Mouse (Mus musculus) liver (tissue): ENCODE results near the gene Nampt.
"Not testable (repeated sequence)": the region's sequence is repeated elsewhere in the genome, so short reads cannot be mapped to it uniquely, and the experiment has no call there.

Experiments used
- DNase-seq: peaks from one replicate; pipeline ENCODE4 v3.0.0-alpha.2; 2020; ENCODE audit warnings: mixed read lengths

Gene Nampt

DNA sequence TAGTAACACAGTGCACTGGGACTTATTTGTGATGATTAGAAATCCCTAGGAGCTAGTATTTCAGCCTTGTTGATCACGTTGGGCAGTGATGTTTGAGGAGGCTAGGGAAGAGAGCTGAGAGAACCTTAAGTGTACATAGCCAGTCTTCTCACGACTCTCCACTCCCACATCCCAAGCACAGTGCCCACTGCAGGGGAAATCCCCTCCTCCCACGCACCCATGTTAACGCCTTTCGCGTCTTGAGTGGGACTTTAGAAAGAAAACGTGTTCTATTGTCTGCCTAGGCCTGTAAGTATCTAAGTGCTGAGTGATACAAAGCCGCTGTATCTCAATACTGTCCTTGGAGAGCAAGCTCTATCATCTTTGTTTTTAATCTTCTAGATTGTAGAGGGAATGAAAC is 27.0 kb downstream of the Nampt start:
- no peak for DNase-seq

GRCm38 (mm10) chr12:32853757-32854156 is 34.4 kb downstream of the Nampt start:
- no peak for DNase-seq

GRCm38 (mm10) chr12:32854866-32855265 is 35.5 kb downstream of the Nampt start:
- DNase-seq = no peak

DNA sequence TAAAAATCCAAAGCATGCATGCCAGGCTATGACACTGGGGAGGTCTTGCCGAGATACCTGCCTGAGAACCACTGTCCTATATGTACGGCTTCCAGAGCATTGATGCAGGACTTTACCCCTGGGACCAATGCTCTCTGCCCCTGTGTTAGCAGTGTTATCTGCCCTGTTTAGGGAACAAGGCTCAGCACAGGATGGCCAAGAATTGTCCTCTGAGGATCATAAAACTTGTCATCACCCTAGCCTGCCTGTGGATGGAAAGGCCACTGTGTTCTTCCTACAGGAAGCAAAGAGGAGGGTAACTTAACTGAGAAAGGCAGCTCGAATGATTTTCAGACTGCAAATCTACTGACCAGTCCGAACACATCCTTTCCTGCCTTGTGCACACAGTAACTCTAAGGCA is 36.1 kb downstream of the Nampt start:
- DNase-seq = no peak

DNA sequence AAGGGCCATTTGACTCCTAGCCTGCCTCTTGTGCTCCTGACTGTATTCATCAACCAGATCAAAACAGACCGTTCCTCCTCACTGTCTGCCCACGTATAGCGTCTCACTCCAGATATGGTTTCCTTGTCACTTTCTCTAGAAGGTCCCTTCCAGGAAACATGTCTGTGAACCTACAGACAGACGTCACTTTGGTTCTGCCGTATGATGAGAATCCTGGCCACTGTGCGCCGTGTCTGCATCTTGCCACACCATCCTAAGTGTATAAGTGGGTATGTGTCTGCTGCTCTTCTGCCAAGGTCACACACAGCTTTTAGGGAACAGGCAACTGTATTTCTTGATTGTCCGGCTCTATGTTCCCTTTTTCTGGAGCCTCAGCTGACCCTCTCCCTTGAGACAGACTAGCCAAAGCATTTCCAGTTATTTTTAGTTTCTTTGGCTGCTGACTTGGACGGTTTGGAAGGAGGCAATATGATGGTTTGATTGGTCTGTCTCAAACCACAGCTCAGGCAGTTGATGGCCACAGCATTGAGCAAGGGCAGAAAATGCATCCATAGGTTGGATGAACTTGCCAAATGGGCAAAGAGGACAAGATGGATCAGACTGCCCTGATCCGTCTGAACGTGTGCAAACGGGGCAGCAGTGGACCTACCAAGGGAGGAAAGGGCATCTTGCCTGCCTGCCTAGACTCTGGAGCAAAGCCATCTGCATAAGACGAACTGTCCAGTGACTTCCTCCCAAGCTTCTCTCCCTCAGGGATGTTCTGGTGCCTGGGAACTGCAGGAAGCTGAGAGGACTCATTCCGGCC is 37.6 kb downstream of the Nampt start:
- no peak for DNase-seq

GRCm38 (mm10) chr12:32858444-32858843 is 39.1 kb downstream of the Nampt start:
- no peak for DNase-seq

DNA sequence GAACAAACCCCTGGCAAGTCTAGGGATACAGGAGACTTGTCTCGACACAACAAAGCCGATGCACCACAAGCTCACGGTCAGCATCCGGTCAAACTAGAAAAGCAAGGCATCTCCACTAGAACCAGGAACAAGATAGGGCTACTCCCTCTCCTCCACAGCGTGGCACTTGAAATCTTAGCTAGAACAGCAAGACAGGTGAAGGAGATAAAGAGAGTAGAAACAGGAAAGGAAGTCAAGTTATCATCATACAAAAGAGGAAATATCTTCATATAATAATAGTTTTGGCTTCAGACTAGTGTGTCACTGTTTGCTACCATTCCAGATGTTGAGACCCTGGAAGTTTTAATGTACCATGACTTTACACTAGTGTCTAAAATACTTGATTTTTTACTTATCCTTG is 41.5 kb downstream of the Nampt start:
- DNase-seq = no peak

- no peak for DNase-seq
Measured at GRCm38 (mm10) chr12:32870815-32871214, 51.5 kb downstream of the Nampt start.

DNA sequence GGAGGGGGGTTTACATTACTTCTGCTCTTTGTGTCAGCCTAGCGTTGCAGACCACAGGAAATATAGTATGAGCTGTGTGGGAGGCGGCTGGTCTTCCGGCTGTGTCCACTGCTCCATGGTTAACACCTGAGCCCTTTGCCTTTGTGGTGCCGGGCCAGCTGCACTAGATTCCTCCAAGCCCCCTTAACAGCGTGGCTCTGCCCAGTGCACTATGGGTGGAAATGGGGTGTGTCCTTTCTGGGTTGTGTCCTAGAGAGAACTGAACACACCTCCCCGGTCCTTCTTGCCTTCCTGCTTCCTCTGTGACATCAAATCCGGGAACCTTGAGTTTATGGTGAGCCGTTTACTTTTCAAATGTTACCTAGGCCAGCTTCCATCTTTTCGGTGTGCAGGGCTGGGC is 58.2 kb downstream of the Nampt start:
- no peak for DNase-seq

DNA sequence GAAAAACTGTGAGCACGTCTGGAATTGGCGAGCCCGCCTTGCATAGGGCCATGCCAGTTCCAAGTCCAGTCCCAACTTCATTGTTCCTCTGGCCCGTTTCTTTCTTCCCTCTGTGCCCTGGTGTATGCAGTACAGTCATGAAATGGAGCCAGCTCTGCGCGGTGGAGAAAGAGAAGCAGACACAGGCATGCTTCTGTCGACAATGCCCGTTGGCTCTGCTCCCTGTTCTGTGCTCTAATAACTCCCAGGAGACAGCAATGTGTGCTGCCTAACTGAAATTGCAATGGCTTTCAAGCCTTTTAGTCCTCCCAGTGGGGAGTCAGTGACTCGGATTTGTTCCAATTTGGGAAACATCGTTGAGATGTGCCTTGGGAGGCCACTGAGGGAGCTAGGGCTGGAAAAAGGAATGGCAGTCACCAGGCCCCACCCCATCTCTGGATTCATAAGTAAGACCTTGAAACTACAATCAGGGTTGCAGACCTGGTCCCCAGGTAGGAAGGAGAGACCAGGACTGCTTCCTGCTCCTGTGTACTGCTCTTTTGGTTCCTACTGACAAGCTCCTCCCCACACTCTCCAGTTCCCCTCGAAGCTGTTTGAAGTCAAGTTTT is 58.7 kb downstream of the Nampt start:
- no peak for DNase-seq

GRCm38 (mm10) chr12:32879371-32879770 is 60.0 kb downstream of the Nampt start:
- DNase-seq = no peak

DNA sequence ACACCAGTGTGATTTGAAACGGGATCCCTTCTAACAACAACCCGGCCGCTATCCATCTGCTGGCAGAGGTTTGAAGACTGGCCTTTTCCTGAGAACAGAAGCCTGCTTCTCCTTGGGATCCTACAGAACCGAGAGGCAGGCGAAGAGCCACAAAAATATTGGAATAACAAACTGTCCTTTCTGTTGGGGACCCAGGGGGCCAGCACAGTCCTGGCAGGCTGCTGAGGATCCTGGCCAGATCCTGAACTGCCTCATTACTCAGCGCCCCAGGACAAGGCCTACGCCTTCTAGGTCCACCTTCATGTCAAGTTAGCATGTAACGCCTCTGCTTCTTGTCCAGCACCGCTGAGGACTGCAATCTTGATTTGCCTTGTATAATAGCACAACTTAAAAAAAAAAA is 65.0 kb downstream of the Nampt start:
- DNase-seq = no peak

DNA sequence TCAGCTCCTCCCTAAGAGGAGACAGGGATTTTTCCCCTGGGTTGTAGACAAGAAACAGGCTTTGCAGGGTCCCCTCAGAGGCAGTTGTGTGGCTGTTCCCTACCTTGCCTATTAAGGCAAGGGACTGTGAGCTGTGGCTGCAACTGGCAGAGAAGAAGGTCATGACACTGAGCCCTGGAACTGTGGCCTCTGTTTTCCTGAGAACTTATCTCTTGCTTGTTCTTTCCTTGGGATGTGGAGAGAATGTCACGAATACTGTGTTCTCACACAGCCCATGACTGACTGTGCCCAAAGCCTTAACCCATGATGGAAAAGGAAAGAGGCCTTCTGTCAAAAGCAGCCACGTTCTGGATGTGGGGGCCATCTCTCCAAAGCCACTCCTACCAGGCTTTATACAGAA is 65.7 kb downstream of the Nampt start:
- DNase-seq = no peak

DNA sequence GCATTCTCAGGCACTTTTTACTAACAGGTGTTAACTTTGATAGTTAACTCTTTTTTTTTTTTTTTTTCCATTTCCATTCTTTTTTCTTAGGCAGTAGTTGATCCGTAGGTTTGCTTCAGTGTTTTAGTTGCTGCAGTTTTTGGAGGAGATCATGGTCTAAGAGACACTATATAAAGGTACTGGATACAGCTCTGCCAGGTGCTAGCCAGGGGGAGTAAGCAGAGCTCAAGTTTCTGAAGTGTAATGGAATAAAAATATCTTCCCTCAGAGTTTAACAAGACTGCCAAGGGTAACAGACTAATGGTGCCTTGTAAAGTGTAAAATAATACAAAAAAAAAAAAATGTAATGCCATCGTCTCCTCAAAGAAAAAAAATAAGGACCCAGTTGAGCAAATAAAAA is 67.0 kb downstream of the Nampt start:
- no peak for DNase-seq

- no peak for DNase-seq
Measured at GRCm38 (mm10) chr12:32888226-32888625, 68.9 kb downstream of the Nampt start.

DNA sequence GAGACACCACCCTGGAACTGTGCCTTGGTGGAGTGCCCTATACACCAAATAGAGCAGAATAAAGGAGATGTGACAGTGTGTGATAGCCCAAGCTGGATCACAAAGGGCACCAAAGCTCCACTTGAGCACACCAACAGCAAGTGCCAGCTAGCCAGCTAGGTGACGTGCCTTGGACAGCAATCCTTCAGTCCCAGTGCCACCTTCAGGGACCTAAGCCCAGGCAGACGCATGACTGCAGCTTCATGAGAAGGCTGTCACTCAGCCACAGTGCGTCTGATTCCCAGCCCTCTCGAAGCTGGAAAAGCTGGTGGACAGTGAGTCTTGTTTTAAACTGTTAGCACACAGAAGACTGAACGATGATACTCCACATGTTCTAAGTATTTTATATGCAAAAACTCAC is 70.5 kb downstream of the Nampt start:
- no peak for DNase-seq

- DNase-seq = no peak
Measured at GRCm38 (mm10) chr12:32890455-32890854, 71.1 kb downstream of the Nampt start.

- not testable (repeated sequence) for DNase-seq
Measured at GRCm38 (mm10) chr12:32891271-32891670, 71.9 kb downstream of the Nampt start.

DNA sequence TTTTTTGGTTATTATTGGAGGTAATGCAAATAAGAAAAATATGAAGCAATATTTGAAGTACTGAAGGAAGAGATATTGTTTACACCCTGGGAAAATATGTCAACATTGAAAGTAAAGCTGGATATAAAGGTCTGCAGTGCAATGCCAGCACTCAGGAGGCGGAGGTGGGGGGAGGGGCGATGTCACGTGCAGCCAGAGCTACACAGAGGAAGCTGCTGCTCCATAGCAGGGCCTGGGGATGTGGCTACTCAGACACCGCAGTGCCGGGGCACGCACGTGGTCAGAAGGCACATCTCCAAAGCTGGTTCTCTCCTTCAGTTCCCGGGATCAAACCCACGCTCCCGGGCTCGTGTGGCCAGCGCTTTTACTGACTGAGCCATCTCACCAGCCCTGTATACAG is 73.9 kb downstream of the Nampt start:
- DNase-seq = peak; percentile 61

- no peak for DNase-seq
Measured at GRCm38 (mm10) chr12:32895806-32896205, 76.5 kb downstream of the Nampt start.

DNA sequence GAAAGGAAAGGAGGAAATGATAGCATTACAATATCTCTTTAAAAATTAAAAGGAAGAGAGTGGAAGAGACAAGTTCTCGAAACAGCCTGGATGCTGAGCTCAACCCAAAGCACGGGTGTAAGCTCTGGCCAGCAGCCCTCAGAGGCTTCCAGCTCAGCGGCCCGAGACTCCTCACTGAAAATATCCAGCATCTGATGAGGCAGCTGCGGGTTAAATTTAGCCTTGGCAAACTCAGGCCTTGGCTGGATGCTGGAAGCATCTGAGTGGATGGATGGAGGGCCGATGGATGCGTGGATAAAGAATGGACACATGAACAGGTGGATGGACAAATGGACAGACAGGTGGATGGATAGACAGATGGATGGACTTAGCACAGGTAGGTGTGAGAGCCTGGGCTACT is 77.2 kb downstream of the Nampt start:
- no peak for DNase-seq

DNA sequence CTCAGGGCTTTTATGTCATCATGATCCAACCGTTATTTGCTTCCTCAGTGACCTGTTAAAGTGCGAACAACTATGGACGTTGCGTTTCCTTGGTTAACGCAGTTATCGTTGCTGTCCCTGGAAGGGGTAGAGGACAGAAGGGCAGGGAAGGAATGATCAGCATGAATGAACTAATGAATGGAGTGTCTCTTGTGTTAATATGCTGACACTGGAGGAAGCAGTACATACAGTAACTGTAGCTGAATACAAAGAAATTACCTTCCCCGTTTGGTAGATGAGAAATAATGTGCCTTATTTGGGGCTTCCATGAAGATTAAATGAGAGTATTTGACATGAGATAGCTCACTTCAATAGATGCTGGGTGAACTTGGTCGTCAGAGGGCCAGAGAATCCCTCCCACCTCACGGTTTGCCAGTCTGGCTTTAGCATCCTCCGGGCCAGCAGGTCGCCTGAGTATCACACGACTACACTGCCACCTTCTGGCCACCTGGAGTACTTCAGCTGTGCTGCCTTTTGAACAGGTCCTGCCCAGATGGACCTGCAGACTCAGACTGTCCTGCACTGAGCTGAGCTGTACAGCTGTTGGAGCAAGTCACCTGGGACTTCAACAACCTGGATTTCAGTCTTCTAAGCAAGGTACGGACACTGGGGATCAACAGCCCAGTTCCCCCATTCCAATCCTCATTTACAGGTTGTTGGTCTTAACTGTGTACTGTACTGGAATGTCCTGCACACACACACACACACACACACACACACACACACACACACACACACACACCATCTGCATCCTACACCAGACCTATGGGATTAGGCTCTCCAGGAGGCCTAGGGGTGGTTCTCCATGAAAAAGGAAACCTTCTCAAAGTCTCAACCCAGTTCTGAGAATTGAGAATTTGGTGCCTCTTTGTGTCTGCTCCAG is 78.1 kb downstream of the Nampt start:
- peak; percentile 82 for DNase-seq

DNA sequence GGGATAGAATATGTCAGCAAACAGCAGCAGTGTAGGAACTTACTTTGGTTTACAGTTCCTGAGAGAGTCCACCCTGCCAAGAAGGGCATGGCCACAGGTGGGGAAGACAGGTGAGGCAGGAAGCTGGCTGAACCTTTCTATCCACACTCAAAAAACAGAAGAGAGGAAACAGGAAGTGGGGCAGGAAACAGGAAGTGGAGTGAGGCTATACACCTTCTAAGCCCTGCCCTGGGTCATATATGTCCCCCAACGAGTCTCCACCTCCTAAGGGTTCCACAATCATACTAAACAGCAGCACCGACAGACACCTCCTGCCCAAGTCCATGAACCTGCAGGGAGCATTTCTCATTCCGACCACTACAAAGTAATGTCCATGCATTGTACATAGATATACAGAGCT is 81.7 kb downstream of the Nampt start:
- DNase-seq = no peak
